Mouse (Mus musculus) Patski (cell line): ENCODE measurements around the gene Hist1h4m. TPM values are rescaled to one million over a fixed set of nuclear protein-coding genes. Genes with fewer than 3 reads are reported as not detected.
"Not testable (repeated sequence)": the region's sequence is repeated elsewhere in the genome, so short reads cannot be mapped to it uniquely, and the experiment has no call there.

Experiments used
- ATAC-seq: fragments of 100-300 bp; one replicate; pipeline ENCODE4 v1.8.0; 2021
- CTCF ChIA-PET: fragments of 350-600 bp; sonication (Branson Sonifier 250); formaldehyde crosslinking; loops from one replicate; lab custom pipeline; 2022; ENCODE audit warnings: inconsistent platforms; lab: Charles Lee
- POLR2A ChIA-PET: fragments of 350-600 bp; sonication (Branson Sonifier 250); formaldehyde crosslinking; loops from one replicate; lab custom pipeline; 2022; ENCODE audit warnings: antibody characterized with exemption, inconsistent platforms; lab: Charles Lee
- DNase-seq: peaks from one replicate; pipeline ENCODE4 v3.0.0-alpha.2; 2011; ENCODE audit warnings: low read depth, low spot score
- H3K27me3 ChIP-seq: fragments of 371-371 bp; one replicate; pipeline ENCODE4 v1.5.1; 2021
- CTCF ChIP-seq: fragments of 100-300 bp; IDR thresholded peaks from one replicate; pipeline ENCODE4 v1.5.1; 2021
- in situ Hi-C: fragments of 300-500 bp; cut with MboI; formaldehyde crosslinking; loops from 3 replicates; pipeline ENCODE4 v1.11.1; 2018; ENCODE audit warnings: low pct_unique_long_range_greater_than_20kb, mixed read lengths
- polyA plus RNA-seq: library from polyadenylated mRNA; unstranded; gene quantifications from one replicate; pipeline ENCODE4 v1.2.3, GENCODE M21; 2021

Gene Hist1h4m
- polyA plus RNA-seq, 1 experiment from 2014 or later, result 1.0 TPM

- CTCF ChIA-PET, in situ Hi-C loops, POLR2A ChIA-PET, DNase-seq, ATAC-seq, H3K27me3 ChIP-seq: not testable (repeated sequence)
Observed at GRCm38 (mm10) chr13:21820082-21820890, 8.7 kb downstream of the Hist1h4m start.

- ChIA-PET CTCF (no interaction called here), POLR2A (no interaction called here)
- TF ChIP-seq CTCF, result no peak
- DNase-seq (no peak), ATAC-seq (no peak)
- H3K27me3 ChIP-seq, result no peaks in the 10 kb centered on the region
- in situ Hi-C loops, result no loop called here
Observed at GRCm38 (mm10) chr13:21828511-21828910, 17.0 kb downstream of the Hist1h4m start.

- no peak for TF ChIP-seq CTCF
- POLR2A ChIA-PET, result no interaction called here
- CTCF ChIA-PET, result no interaction called here
- in situ Hi-C loops, result no loop called here
- no peaks in the 10 kb centered on the region for H3K27me3 ChIP-seq
- ATAC-seq (no peak), DNase-seq (no peak)
Observed at GRCm38 (mm10) chr13:21830344-21830743, 18.8 kb downstream of the Hist1h4m start.

DNA sequence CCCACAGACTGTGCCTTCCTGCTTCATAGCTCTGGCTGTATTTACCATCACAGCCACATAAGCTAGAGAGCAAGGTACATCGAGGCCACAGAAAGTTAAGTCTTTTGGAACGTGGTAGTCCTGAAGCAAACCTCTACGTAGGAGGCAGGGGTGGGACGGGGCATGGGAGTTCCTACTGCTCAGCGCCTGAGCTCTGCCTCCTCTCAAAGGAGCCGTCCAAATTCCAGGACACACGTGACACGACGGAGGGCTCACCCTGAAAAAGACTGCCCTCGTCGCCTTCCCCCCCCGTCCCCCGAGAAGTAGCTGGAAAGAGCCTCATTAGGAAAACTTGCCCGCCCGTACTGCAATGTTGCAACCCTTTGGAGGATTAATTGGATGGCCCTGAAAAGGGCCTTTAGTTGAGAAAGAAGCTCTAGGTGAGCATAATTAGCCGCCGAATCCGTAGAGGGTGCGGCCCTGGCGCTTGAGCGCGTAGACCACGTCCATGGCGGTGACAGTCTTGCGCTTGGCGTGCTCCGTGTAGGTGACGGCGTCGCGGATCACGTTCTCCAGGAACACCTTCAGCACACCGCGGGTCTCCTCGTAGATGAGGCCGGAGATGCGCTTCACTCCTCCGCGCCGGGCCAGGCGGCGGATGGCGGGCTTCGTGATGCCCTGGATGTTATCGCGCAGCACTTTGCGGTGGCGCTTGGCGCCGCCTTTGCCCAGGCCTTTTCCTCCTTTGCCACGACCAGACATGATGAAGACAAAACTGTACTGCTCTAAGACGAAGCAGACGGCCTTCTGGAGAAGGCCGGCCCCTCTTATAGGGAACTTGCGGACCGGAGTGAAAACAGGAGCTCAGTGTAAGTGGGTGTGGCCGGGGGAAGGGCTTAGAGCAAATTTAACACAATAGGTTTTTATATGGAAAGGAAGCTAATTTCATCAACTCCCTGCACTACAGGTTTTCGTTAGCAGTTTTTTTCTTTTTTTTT, 20.2 kb downstream of the Hist1h4m start, which contains the start of gene Hist1h4n:
Hist1h4n (minus strand) TSS at position 779 of the 977 bp plus-strand sequence.
- in situ Hi-C loops, POLR2A ChIA-PET, DNase-seq, H3K27me3 ChIP-seq, CTCF ChIA-PET: not testable (repeated sequence)
- ATAC-seq, result peak; percentile 44

DNA sequence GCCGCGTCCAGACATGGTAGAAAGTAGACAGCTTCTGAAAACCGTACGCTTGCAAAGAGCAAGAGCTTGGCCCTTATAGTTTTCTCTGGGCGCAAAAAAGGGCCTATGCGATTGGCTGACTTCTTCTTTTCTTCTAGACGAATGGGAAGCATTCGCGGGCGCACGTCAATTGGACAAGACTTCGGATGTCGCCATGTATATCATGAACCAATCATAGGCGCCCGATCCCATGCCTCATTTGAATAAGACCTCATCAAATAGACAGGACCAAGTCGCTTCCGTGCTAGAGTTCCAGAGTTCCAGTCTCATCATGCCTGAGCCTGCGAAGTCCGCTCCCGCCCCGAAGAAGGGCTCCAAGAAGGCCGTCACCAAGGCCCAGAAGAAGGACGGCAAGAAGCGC, 21.9 kb downstream of the Hist1h4m start, which contains the start of the genes Hist1h2ap and Hist1h2br:
Hist1h2ap (minus strand) TSS at position 47 of the 400 bp plus-strand sequence.
Hist1h2br (plus strand) TSS at position 283 of the 400 bp plus-strand sequence.
- ATAC-seq, result peak; percentile 94
- POLR2A ChIA-PET, DNase-seq, in situ Hi-C loops, H3K27me3 ChIP-seq, CTCF ChIA-PET: not testable (repeated sequence)

- H3K27me3 ChIP-seq, POLR2A ChIA-PET, in situ Hi-C loops, CTCF ChIA-PET, DNase-seq: not testable (repeated sequence)
- peak; percentile 81 for ATAC-seq
Observed at GRCm38 (mm10) chr13:21840508-21840907, 29.0 kb downstream of the Hist1h4m start.

GRCm38 (mm10) chr13:21846356-21846755, 34.8 kb downstream of the Hist1h4m start:
- POLR2A ChIA-PET, in situ Hi-C loops, CTCF ChIA-PET, H3K27me3 ChIP-seq, DNase-seq, ATAC-seq: not testable (repeated sequence)

DNA sequence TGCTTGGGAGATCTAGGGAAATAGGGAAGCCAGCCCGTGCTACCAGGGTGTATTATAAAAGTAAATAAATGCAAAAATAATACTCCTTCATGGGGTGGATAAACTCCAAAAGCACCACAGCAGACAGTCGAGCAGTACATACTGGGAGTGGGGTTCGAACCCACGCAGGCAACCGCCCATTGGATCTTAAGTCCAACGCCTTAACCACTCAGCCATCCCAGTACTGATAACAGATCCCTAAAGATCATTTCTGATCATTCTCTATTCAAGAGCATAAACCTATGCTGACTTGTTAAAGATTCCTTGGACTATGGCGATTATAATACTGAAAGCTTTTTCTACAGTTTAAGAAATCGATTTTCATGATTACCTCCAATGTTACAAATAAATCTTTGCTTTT, 36.3 kb downstream of the Hist1h4m start:
- ChIA-PET POLR2A (no interaction called here), CTCF (no interaction called here)
- DNase-seq, result no peak
- no peaks in the 10 kb centered on the region for H3K27me3 ChIP-seq
- TF ChIP-seq CTCF, result no peak
- no peak for ATAC-seq
- in situ Hi-C loops, result no loop called here

- ATAC-seq, CTCF ChIA-PET, H3K27me3 ChIP-seq, POLR2A ChIA-PET, DNase-seq: not testable (repeated sequence)
- in situ Hi-C loops, result loop anchor here (25.0 kb wide), 1 partner anchor 1562 kb away; the partner anchor contains the start of gene Abt1
Observed at GRCm38 (mm10) chr13:21850696-21851095, 39.1 kb downstream of the Hist1h4m start.

GRCm38 (mm10) chr13:21852215-21852945, 40.8 kb downstream of the Hist1h4m start:
- no peak for TF ChIP-seq CTCF
- H3K27me3 ChIP-seq, result no peaks in the 10 kb centered on the region
- in situ Hi-C loops, result loop anchor here (25.0 kb wide), 1 partner anchor 1560 kb away; the partner anchor contains the start of gene Abt1

More at GRCm38 (mm10) chr13:21852215-21852945, 40.8 kb downstream of the Hist1h4m start:
- ATAC-seq (no peak), DNase-seq (no peak)
- ChIA-PET POLR2A (interaction anchor here (0.7 kb wide), 1 partner anchor 1731 kb away, joined by 3 read pairs; no protein-coding TSS in a partner anchor), CTCF (no interaction called here)
